Mouse (Mus musculus) stomach, embryonic 16.5 days (tissue): Measurements from ENCODE around the gene Rtp4. TPM values are rescaled to one million over a fixed set of nuclear protein-coding genes. Genes with fewer than 3 reads are reported as not detected.
A peak's percentile ranks its signal among the peaks of the same experiment; 100 is the strongest.

Experiments
- ATAC-seq: fragments of 200-750 bp; cut with Nextera tagmentation; 2 replicates; pipeline ENCODE4 v1.8.0; 2017; ENCODE audit warnings: moderate number of reproducible peaks, moderate TSS enrichment; ENCODE audit not compliant: insufficient read depth, low FRiP score
- H3K27ac ChIP-seq: fragments of 300-500 bp; sonication (generic); 2 replicates; pipeline ENCODE4 v1.5.1; 2014; ENCODE audit warnings: low read length
- H3K27me3 ChIP-seq: fragments of 300-500 bp; sonication (generic); 2 replicates; pipeline ENCODE4 v1.6.1; 2014; ENCODE audit warnings: low read length, control low read depth, mixed read lengths; ENCODE audit not compliant: control insufficient read depth, insufficient read depth
- H3K36me3 ChIP-seq: fragments of 300-500 bp; sonication (generic); 2 replicates; pipeline ENCODE4 v1.6.1; 2014; ENCODE audit warnings: low read length; ENCODE audit not compliant: control insufficient read depth, insufficient read depth
- H3K4me1 ChIP-seq: fragments of 300-500 bp; sonication (generic); 2 replicates; pipeline ENCODE4 v1.6.1; 2014; ENCODE audit warnings: low read length, control low read depth, mixed read lengths; ENCODE audit not compliant: control insufficient read depth, insufficient read depth
- H3K4me2 ChIP-seq: fragments of 300-500 bp; sonication (generic); 2 replicates; pipeline ENCODE4 v1.6.1; 2014; ENCODE audit warnings: low read depth, low read length, mixed read lengths
- H3K4me3 ChIP-seq: fragments of 300-500 bp; sonication (generic); replicated peaks from 2 replicates; pipeline ENCODE4 v1.5.1; 2014; ENCODE audit warnings: mild to moderate bottlenecking, low read length
- H3K9ac ChIP-seq: fragments of 300-500 bp; sonication (generic); 2 replicates; pipeline ENCODE4 v1.6.1; 2014; ENCODE audit warnings: low read length
- H3K9me3 ChIP-seq: fragments of 300-500 bp; sonication (generic); replicated peaks from 2 replicates; pipeline ENCODE4 v1.6.1; 2016; ENCODE audit warnings: low read length, control low read depth; ENCODE audit not compliant: control insufficient read depth
- WGBS: fragments of 180-500 bp; shearing (Covaris S2); extraction: QIAGEN DNeasy Blood & Tissue Kit; methylation state at CpG from one replicate; pipeline ENCODE4 v1.1.7; 2014; 5-methylcytosine and 5-hydroxymethylcytosine counted together
- polyA plus RNA-seq: library from polyadenylated mRNA; unstranded; fragments of >200 nt; fragmentation: Nextera tagmentation; extraction: Ambion mirVana; gene quantifications from 2 replicates; pipeline ENCODE4 v1.2.1, GENCODE M21; 2015

Rtp4 gene
- 5.6 and 6.2 TPM in 2 replicates for polyA plus RNA-seq

- Histone ChIP-seq H3K9me3 (no peaks in the 10 kb centered on the region), H3K36me3 (no peaks in the 10 kb centered on the region), H3K27ac (no peak within 1 kb of the TSS), H3K4me3 (peak within 1 kb of the TSS; percentile 23), H3K4me2 (peak within 1 kb of the TSS; percentile 44), H3K27me3 (no peaks in the 10 kb centered on the region), H3K9ac (no peak within 1 kb of the TSS; the same call in 1 of the 2 replicates), H3K4me1 (peaks cover 13% of the 10 kb centered on the region; the same call in 1 of the 2 replicates)
- ATAC-seq = no peak
- WGBS = 4% methylated on average over 12 of the region's 12 CpGs
Observed at GRCm38 (mm10) chr16:23520235-23520871, at the start of gene Rtp4, which contains the start of gene Masp1. TSS of gene Rtp4 (plus strand) at chr16:23520291. TSS of gene Masp1 (minus strand) at chr16:23520815.

GRCm38 (mm10) chr16:23471551-23471950 is 48.5 kb upstream of the Rtp4 start:
- WGBS = 87% methylated on average over 6 of the region's 6 CpGs
- H3K27me3 ChIP-seq = no peaks in the 10 kb centered on the region
- H3K9me3 ChIP-seq = no peaks in the 10 kb centered on the region
- no peak overlapping the region for H3K27ac ChIP-seq
- no peaks in the 10 kb centered on the region for H3K36me3 ChIP-seq
- no peaks in the 10 kb centered on the region for H3K4me1 ChIP-seq
- no peak overlapping the region for H3K4me3 ChIP-seq
- H3K9ac ChIP-seq = no peak overlapping the region
- no peak for ATAC-seq
- no peak overlapping the region for H3K4me2 ChIP-seq

- no peaks in the 10 kb centered on the region for H3K4me1 ChIP-seq
- H3K4me2 ChIP-seq = no peak overlapping the region
- no peak overlapping the region for H3K4me3 ChIP-seq
- ATAC-seq = no peak
- no peak overlapping the region for H3K27ac ChIP-seq
- no peaks in the 10 kb centered on the region for H3K27me3 ChIP-seq
- no peaks in the 10 kb centered on the region for H3K36me3 ChIP-seq
- 53% methylated on average over 3 of the region's 3 CpGs for WGBS
- no peaks in the 10 kb centered on the region for H3K9me3 ChIP-seq
- no peak overlapping the region for H3K9ac ChIP-seq
Observed at GRCm38 (mm10) chr16:23472046-23472445, 48.0 kb upstream of the Rtp4 start.

GRCm38 (mm10) chr16:23475651-23476050 is 44.4 kb upstream of the Rtp4 start:
- no peaks in the 10 kb centered on the region for H3K27me3 ChIP-seq
- no peaks in the 10 kb centered on the region for H3K36me3 ChIP-seq
- H3K9ac ChIP-seq = no peak overlapping the region
- no peaks in the 10 kb centered on the region for H3K9me3 ChIP-seq
- no peak overlapping the region for H3K4me2 ChIP-seq
- WGBS = 88% methylated on average over 4 of the region's 4 CpGs
- H3K27ac ChIP-seq = no peak overlapping the region
- no peaks in the 10 kb centered on the region for H3K4me1 ChIP-seq
- H3K4me3 ChIP-seq = no peak overlapping the region
- ATAC-seq = no peak

- Histone ChIP-seq H3K9ac (no peak overlapping the region), H3K4me3 (no peak overlapping the region), H3K27ac (no peak overlapping the region), H3K4me2 (no peak overlapping the region), H3K27me3 (no peaks in the 10 kb centered on the region), H3K9me3 (no peaks in the 10 kb centered on the region), H3K4me1 (no peaks in the 10 kb centered on the region), H3K36me3 (no peaks in the 10 kb centered on the region)
- ATAC-seq = no peak
Observed at GRCm38 (mm10) chr16:23476598-23476997, 43.5 kb upstream of the Rtp4 start.

GRCm38 (mm10) chr16:23479872-23480603 is 40.1 kb upstream of the Rtp4 start:
- WGBS = 82% methylated on average over 7 of the region's 7 CpGs
- ATAC-seq = no peak
- H3K4me3 ChIP-seq = no peak overlapping the region
- H3K27ac ChIP-seq = no peak overlapping the region
- no peaks in the 10 kb centered on the region for H3K9me3 ChIP-seq
- no peak overlapping the region for H3K4me2 ChIP-seq
- no peaks in the 10 kb centered on the region for H3K36me3 ChIP-seq
- no peak overlapping the region for H3K9ac ChIP-seq
- no peaks in the 10 kb centered on the region for H3K27me3 ChIP-seq
- no peaks in the 10 kb centered on the region for H3K4me1 ChIP-seq

- no peak overlapping the region for H3K4me3 ChIP-seq
- no peaks in the 10 kb centered on the region for H3K36me3 ChIP-seq
- H3K9ac ChIP-seq = no peak overlapping the region
- 84% methylated on average over 3 of the region's 3 CpGs for WGBS
- H3K4me2 ChIP-seq = no peak overlapping the region
- ATAC-seq = no peak
- no peak overlapping the region for H3K27ac ChIP-seq
- H3K4me1 ChIP-seq = no peaks in the 10 kb centered on the region
- no peaks in the 10 kb centered on the region for H3K27me3 ChIP-seq
- no peaks in the 10 kb centered on the region for H3K9me3 ChIP-seq
Observed at GRCm38 (mm10) chr16:23482218-23482617, 37.9 kb upstream of the Rtp4 start.

GRCm38 (mm10) chr16:23482846-23483245 is 37.2 kb upstream of the Rtp4 start:
- H3K27ac ChIP-seq = no peak overlapping the region
- 91% methylated on average over 12 of the region's 12 CpGs for WGBS
- H3K4me3 ChIP-seq = no peak overlapping the region
- no peak overlapping the region for H3K9ac ChIP-seq
- H3K4me1 ChIP-seq = no peaks in the 10 kb centered on the region
- H3K4me2 ChIP-seq = no peak overlapping the region
- no peaks in the 10 kb centered on the region for H3K27me3 ChIP-seq
- no peaks in the 10 kb centered on the region for H3K9me3 ChIP-seq
- H3K36me3 ChIP-seq = no peaks in the 10 kb centered on the region
- no peak for ATAC-seq

GRCm38 (mm10) chr16:23483292-23483691 is 36.8 kb upstream of the Rtp4 start:
- H3K4me3 ChIP-seq = no peak overlapping the region
- WGBS = 78% methylated on average over 10 of the region's 10 CpGs
- no peaks in the 10 kb centered on the region for H3K27me3 ChIP-seq

More at GRCm38 (mm10) chr16:23483292-23483691, 36.8 kb upstream of the Rtp4 start:
- H3K27ac ChIP-seq = no peak overlapping the region
- ATAC-seq = no peak
- no peaks in the 10 kb centered on the region for H3K4me1 ChIP-seq
- no peak overlapping the region for H3K4me2 ChIP-seq
- no peaks in the 10 kb centered on the region for H3K36me3 ChIP-seq
- H3K9ac ChIP-seq = no peak overlapping the region
- H3K9me3 ChIP-seq = no peaks in the 10 kb centered on the region
